Mouse (Mus musculus) right cerebral cortex, adult 2 months (tissue): ENCODE results near the gene Tle4.

Experiments
- DNase-seq, 2 experiments: peaks; one replicate each; pipeline ENCODE4 v3.0.0; 2021 to 2022; ENCODE audit warnings: low spot score in 2 of 2

The Tle4 gene

GRCm38 (mm10) chr19:14406603-14407002 lies 191.2 kb downstream of the Tle4 start:
- peak; percentile 19 to 29 for DNase-seq
